Mouse (Mus musculus) intestine, embryonic 14.5 days (tissue): ENCODE measurements around the gene Zc3h15. TPM values are rescaled to one million over a fixed set of nuclear protein-coding genes. Genes with fewer than 3 reads are reported as not detected.
"Not testable (repeated sequence)": the region's sequence is repeated elsewhere in the genome, so short reads cannot be mapped to it uniquely, and the experiment has no call there.

Source experiments
- ATAC-seq: fragments of 200-750 bp; cut with Nextera tagmentation; replicated peaks from 2 replicates; pipeline ENCODE4 v1.8.0; 2017; ENCODE audit warnings: low read depth, moderate number of reproducible peaks, moderate TSS enrichment, moderate library complexity; ENCODE audit not compliant: low FRiP score, low TSS enrichment
- DNase-seq: peaks from one replicate; pipeline ENCODE4 v3.0.0-alpha.2; 2018; ENCODE audit warnings: low spot score
- H3K27ac ChIP-seq: fragments of 300-500 bp; sonication (generic); 2 replicates; pipeline ENCODE4 v1.5.1; 2014; ENCODE audit warnings: low read depth, mild to moderate bottlenecking, control low read depth
- H3K27me3 ChIP-seq: fragments of 300-500 bp; sonication (generic); replicated peaks from 2 replicates; pipeline ENCODE4 v1.6.1; 2014; ENCODE audit warnings: low read length, control low read depth; ENCODE audit not compliant: control insufficient read depth, insufficient read depth
- H3K36me3 ChIP-seq: fragments of 300-500 bp; sonication (generic); 2 replicates; pipeline ENCODE4 v1.6.1; 2014; ENCODE audit warnings: low read length, control low read depth; ENCODE audit not compliant: control insufficient read depth, insufficient read depth
- H3K4me1 ChIP-seq: fragments of 300-500 bp; sonication (generic); replicated peaks from 2 replicates; pipeline ENCODE4 v1.6.1; 2014; ENCODE audit warnings: low read length, control low read depth, mixed read lengths; ENCODE audit not compliant: control insufficient read depth, insufficient read depth
- H3K4me2 ChIP-seq: fragments of 300-500 bp; sonication (generic); 2 replicates; pipeline ENCODE4 v1.6.1; 2014; ENCODE audit warnings: low read length
- H3K4me3 ChIP-seq: fragments of 300-500 bp; sonication (generic); 2 replicates; pipeline ENCODE4 v1.5.1; 2014; ENCODE audit warnings: low read depth, low read length, control low read depth, mixed read lengths
- H3K9ac ChIP-seq: fragments of 300-500 bp; sonication (generic); 2 replicates; pipeline ENCODE4 v1.6.1; 2014; ENCODE audit warnings: mild to moderate bottlenecking, low read length
- H3K9me3 ChIP-seq: fragments of 300-500 bp; sonication (generic); 2 replicates; pipeline ENCODE4 v1.6.1; 2016; ENCODE audit warnings: low read length, control low read depth; ENCODE audit not compliant: control insufficient read depth
- WGBS: fragments of 180-500 bp; shearing (Covaris S2); extraction: QIAGEN DNeasy Blood & Tissue Kit; methylation state at CpG from one replicate; pipeline ENCODE4 v1.1.7; 2014; 5-methylcytosine and 5-hydroxymethylcytosine counted together
- polyA plus RNA-seq: library from polyadenylated mRNA; unstranded; fragments of >200 nt; fragmentation: Nextera tagmentation; extraction: Ambion mirVana; gene quantifications from 2 replicates; pipeline ENCODE4 v1.2.1, GENCODE M21; 2014

Zc3h15 gene
- polyA plus RNA-seq, 1 experiment from 2014 or later, result 120 TPM

GRCm38 (mm10) chr2:83627932-83628331 is 16.3 kb upstream of the Zc3h15 start:
- Histone ChIP-seq H3K27me3 (no peaks in the 10 kb centered on the region), H3K9me3 (no peaks in the 10 kb centered on the region), H3K4me2 (no peak overlapping the region), H3K36me3 (no peaks in the 10 kb centered on the region), H3K9ac (no peak overlapping the region), H3K27ac (no peak overlapping the region), H3K4me1 (no peaks in the 10 kb centered on the region), H3K4me3 (no peak overlapping the region)
- no peak for ATAC-seq
- no peak for DNase-seq
- 90% methylated on average over 6 of the region's 6 CpGs for WGBS

DNA sequence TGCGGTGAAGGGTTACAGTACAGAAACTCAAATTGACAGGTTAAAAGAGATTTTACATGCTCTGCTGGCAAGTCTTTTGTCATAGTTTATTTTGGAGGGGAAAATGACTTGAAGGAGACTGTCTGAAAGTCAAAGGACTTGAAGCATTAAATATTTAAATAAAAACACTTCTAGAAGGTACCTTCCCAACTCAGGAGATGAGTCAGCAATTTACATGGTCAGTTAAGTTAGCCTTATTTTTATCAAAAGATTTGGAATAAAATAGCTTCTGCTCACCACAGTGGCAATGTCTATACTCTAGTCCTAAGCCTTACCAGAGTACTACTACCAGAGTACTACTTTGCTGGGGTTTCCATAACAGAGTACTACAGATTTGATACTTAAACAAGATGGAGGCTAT is 2.2 kb upstream of the Zc3h15 start:
- no peak overlapping the region for H3K4me3 ChIP-seq
- no peaks in the 10 kb centered on the region for H3K36me3 ChIP-seq
- H3K4me2 ChIP-seq, result no peak overlapping the region
- H3K9me3 ChIP-seq, result no peaks in the 10 kb centered on the region
- WGBS, result 64% methylated on average over 1 of the region's 1 CpGs
- H3K4me1 ChIP-seq, result peaks cover 10% of the 10 kb centered on the region; the same call in 1 of the 2 replicates
- no peak overlapping the region for H3K27ac ChIP-seq
- no peaks in the 10 kb centered on the region for H3K27me3 ChIP-seq
- H3K9ac ChIP-seq, result no peak overlapping the region
- DNase-seq (no peak), ATAC-seq (no peak)

DNA sequence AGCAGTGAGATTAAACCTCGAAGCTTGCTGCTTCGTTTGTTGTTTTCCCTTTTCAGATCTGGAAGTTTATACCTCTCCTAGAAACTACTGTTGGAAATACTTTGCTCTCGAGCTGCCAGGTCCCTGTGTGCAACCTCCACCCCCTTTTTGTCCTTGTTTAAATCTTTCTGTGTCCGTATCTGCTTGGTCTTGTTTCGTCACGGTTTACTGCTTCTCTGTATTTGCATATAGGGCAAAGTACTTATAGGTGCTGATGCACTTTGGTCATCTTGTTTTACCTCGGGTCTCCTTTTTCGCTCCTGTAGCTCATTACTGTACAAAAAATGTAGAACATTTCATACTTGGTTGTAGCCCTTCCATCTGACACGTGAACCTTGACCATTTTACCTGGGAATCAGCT is 4.7 kb downstream of the Zc3h15 start:
- Histone ChIP-seq H3K27ac (no peak overlapping the region), H3K9ac (no peak overlapping the region), H3K4me3 (no peak overlapping the region), H3K27me3 (no peaks in the 10 kb centered on the region), H3K4me2 (no peak overlapping the region), H3K36me3 (peaks cover 4% of the 10 kb centered on the region; the same call in 1 of the 2 replicates), H3K4me1 (peaks cover 14% of the 10 kb centered on the region), H3K9me3 (no peaks in the 10 kb centered on the region)
- no peak for DNase-seq
- WGBS, result 70% methylated on average over 9 of the region's 9 CpGs
- no peak for ATAC-seq

GRCm38 (mm10) chr2:83652606-83653005 is 8.4 kb downstream of the Zc3h15 start:
- no peak overlapping the region for H3K9ac ChIP-seq
- peaks cover 2% of the 10 kb centered on the region; the same call in 1 of the 2 replicates for H3K4me1 ChIP-seq
- H3K9me3 ChIP-seq, result no peaks in the 10 kb centered on the region
- H3K27me3 ChIP-seq, result no peaks in the 10 kb centered on the region
- H3K36me3 ChIP-seq, result peaks cover 23% of the 10 kb centered on the region
- DNase-seq, result no peak
- no peak overlapping the region for H3K27ac ChIP-seq
- H3K4me3 ChIP-seq, result no peak overlapping the region
- no peak for ATAC-seq
- H3K4me2 ChIP-seq, result no peak overlapping the region

DNA sequence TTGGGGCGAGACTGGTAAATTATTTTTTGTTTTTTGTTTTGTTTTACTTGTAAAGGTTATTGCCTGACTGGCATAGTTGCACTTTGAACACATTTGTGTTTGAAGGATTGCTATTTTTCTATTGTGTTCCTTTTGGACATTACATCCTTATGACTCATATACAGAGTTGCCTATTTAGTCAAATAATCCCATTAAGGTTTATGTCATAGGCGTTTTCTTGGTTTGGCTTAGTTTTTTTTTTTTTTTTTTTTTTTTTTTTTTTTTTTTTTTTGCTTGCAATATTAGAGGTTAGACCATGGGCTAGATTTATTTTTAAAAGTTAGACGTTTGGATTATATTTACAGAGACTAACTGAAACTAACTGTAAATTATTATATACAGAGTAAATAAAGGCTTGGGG is 15.0 kb downstream of the Zc3h15 start:
- no peak overlapping the region for H3K4me3 ChIP-seq
- ATAC-seq (no peak), DNase-seq (no peak)
- no peak overlapping the region for H3K9ac ChIP-seq
- no peaks in the 10 kb centered on the region for H3K9me3 ChIP-seq
- H3K4me2 ChIP-seq, result no peak overlapping the region
- no peaks in the 10 kb centered on the region for H3K4me1 ChIP-seq
- H3K27me3 ChIP-seq, result no peaks in the 10 kb centered on the region
- no peak overlapping the region for H3K27ac ChIP-seq
- H3K36me3 ChIP-seq, result peaks cover 59% of the 10 kb centered on the region
- WGBS, result 76% methylated on average over 3 of the region's 3 CpGs

DNA sequence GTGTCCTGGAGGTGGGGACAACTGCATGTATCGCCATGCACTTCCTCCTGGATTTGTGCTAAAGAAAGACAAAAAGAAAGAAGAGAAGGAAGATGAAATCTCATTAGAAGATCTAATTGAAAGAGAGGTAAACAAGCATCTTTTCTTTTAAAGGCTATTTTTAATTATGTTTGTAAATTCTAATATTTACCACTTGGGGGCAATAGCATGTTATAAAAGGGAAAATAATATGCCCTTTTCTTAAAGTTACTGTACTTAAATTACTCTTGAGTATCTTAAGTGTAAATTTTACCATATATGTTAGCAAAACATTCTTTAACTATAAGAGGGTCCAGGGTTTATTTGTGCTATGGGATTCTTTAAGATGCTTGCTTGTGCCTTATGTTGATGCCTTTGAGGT is 15.9 kb downstream of the Zc3h15 start:
- no peaks in the 10 kb centered on the region for H3K4me1 ChIP-seq
- no peaks in the 10 kb centered on the region for H3K27me3 ChIP-seq
- no peak overlapping the region for H3K27ac ChIP-seq
- ATAC-seq, result no peak
- no peak overlapping the region for H3K4me2 ChIP-seq
- peaks cover 58% of the 10 kb centered on the region for H3K36me3 ChIP-seq
- H3K9me3 ChIP-seq, result no peaks in the 10 kb centered on the region
- H3K4me3 ChIP-seq, result no peak overlapping the region
- DNase-seq, result no peak
- H3K9ac ChIP-seq, result no peak overlapping the region
- WGBS, result 90% methylated on average over 1 of the region's 1 CpGs

DNA sequence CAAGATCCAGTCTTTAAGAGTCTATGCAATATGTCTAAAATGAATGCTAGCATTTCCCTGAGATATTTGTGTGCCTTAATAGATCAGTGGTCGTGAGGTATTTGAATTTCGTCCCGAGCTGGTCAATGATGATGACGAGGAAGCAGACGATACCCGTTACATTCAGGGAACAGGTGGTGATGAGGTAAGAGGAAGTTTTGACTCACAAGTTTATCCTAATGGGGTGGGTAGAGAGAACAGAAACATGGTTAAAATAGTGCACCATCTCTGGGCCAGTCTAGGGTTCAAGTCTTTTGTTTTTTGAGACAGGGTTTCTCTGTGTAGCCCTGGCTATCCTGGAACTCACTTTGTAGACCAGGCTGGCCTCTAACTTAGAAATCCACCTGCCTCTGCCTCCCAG is 17.1 kb downstream of the Zc3h15 start:
- Histone ChIP-seq H3K4me1 (no peaks in the 10 kb centered on the region), H3K9me3 (no peaks in the 10 kb centered on the region), H3K27ac (no peak overlapping the region), H3K4me3 (no peak overlapping the region), H3K4me2 (no peak overlapping the region), H3K36me3 (peaks cover 52% of the 10 kb centered on the region), H3K27me3 (no peaks in the 10 kb centered on the region), H3K9ac (no peak overlapping the region)
- DNase-seq, result no peak
- WGBS, result 91% methylated on average over 6 of the region's 6 CpGs
- no peak for ATAC-seq

- not testable (repeated sequence) for ATAC-seq, H3K27me3 ChIP-seq, H3K9ac ChIP-seq, H3K4me3 ChIP-seq, H3K4me1 ChIP-seq, H3K27ac ChIP-seq, DNase-seq, H3K9me3 ChIP-seq, H3K4me2 ChIP-seq
- WGBS, result 100% methylated on average over 2 of the region's 2 CpGs
- H3K36me3 ChIP-seq, result peaks cover 40% of the 10 kb centered on the region
Observed at GRCm38 (mm10) chr2:83665051-83665450, 20.8 kb downstream of the Zc3h15 start.

GRCm38 (mm10) chr2:83667430-83667829 is 23.2 kb downstream of the Zc3h15 start:
- 79% methylated on average over 2 of the region's 2 CpGs for WGBS
- ATAC-seq, result no peak

More at GRCm38 (mm10) chr2:83667430-83667829, 23.2 kb downstream of the Zc3h15 start:
- no peak overlapping the region for H3K27ac ChIP-seq
- H3K4me3 ChIP-seq, result no peak overlapping the region
- H3K36me3 ChIP-seq, result peaks cover 30% of the 10 kb centered on the region
- no peaks in the 10 kb centered on the region for H3K27me3 ChIP-seq
- no peaks in the 10 kb centered on the region for H3K9me3 ChIP-seq
- H3K9ac ChIP-seq, result no peak overlapping the region
- H3K4me1 ChIP-seq, result no peaks in the 10 kb centered on the region
- no peak overlapping the region for H3K4me2 ChIP-seq
- DNase-seq, result no peak
